ENCODE assay signal across 9 mouse cellular contexts in genomic region chr17:35698501-35698883, GRCm38 (mm10). TPM values are rescaled to one million over a fixed set of nuclear protein-coding genes. Genes with fewer than 3 reads are reported as not detected.
DNase-seq lines count a peak whose midpoint lies in the region; ATAC-seq and TF ChIP-seq lines count a peak whose summit lies in the region.
"Had no signal": no experiment of that assay in that cellular context is flagged by ENCODE, and none has a peak within 500 bp of the region (broad histone marks: within the 10 kb centered on the region; RNA-seq: fewer than 3 reads in every experiment).

No protein-coding gene starts in this region.

- H3K36me3 ChIP-seq in kidney, embryonic 15.5 days: peaks cover 19% of the 10 kb centered on the region
- no peaks in the 10 kb centered on the region; the same call in 1 of the 2 replicates for H3K36me3 ChIP-seq in kidney, adult 2 months (ENCODE audit: control insufficient read depth, insufficient read depth, low read length)
- peaks cover 21% of the 10 kb centered on the region for H3K36me3 ChIP-seq in embryonic facial prominence, embryonic 14.5 days (ENCODE audit: control insufficient read depth, insufficient read depth, low read length)
- peaks cover 11% of the 10 kb centered on the region for H3K36me3 ChIP-seq in hindbrain, embryonic 15.5 days
- H3K36me3 ChIP-seq in myocyte (ENCODE audit: control insufficient read depth, insufficient read depth): peaks cover 3% of the 10 kb centered on the region
- H3K36me3 ChIP-seq: G1E had no signal

- H3K27me3 ChIP-seq in kidney, embryonic 15.5 days: no peaks in the 10 kb centered on the region
- no peaks in the 10 kb centered on the region for H3K27me3 ChIP-seq in kidney, adult 2 months (replicated peaks; ENCODE audit: control insufficient read depth, insufficient read depth, low read length)
- H3K27me3 ChIP-seq in embryonic facial prominence, embryonic 14.5 days (replicated peaks; ENCODE audit: control insufficient read depth, insufficient read depth, low read length): no peaks in the 10 kb centered on the region
- H3K27me3 ChIP-seq in hindbrain, embryonic 15.5 days: no peaks in the 10 kb centered on the region
- H3K27me3 ChIP-seq in myocyte (ENCODE audit: control insufficient read depth, insufficient read depth, insufficient read length): no peaks in the 10 kb centered on the region

- 40% methylated on average over 5 of the region's 5 CpGs for WGBS in kidney, embryonic 15.5 days
- 57% methylated on average over 5 of the region's 5 CpGs for WGBS in kidney, adult 2 months
- 25% methylated on average over 5 of the region's 5 CpGs for WGBS in embryonic facial prominence, embryonic 14.5 days
- 13% methylated on average over 5 of the region's 5 CpGs for whole genome bisulfite sequencing in hindbrain, embryonic 15.5 days

- H3K9me3 ChIP-seq in kidney, embryonic 15.5 days (replicated peaks): 0 out of 2 replicates have a peak, but pooled peaks cover 4% of the 10 kb centered on the region
- H3K9me3 ChIP-seq in embryonic facial prominence, embryonic 14.5 days (ENCODE audit: control insufficient read depth, low read length): peaks cover 5% of the 10 kb centered on the region; the same call in 1 of the 2 replicates
- no peaks in the 10 kb centered on the region for H3K9me3 ChIP-seq in hindbrain, embryonic 15.5 days
- H3K9me3 ChIP-seq: G1E had no signal

- H3K4me2 ChIP-seq in kidney, embryonic 15.5 days: peak overlapping the region; percentile 60
- peak overlapping the region; percentile 63 for H3K4me2 ChIP-seq in embryonic facial prominence, embryonic 14.5 days (ENCODE audit: low read depth, low read length)
- H3K4me2 ChIP-seq in hindbrain, embryonic 15.5 days: peak overlapping the region; percentile 86
- H3K4me2 ChIP-seq in myocyte (ENCODE audit: low read depth): peak overlapping the region; percentile 89

- no peak for TF ChIP-seq CTCF in kidney, adult 2 months (conservative IDR thresholded peaks at IDR 0.05; ENCODE audit: insufficient read depth, insufficient read length, low read depth, low read length)

- no peak for DNase-seq in kidney, adult 2 months
- no peak for DNase-seq in embryonic facial prominence, embryonic 14.5 days (ENCODE audit: low spot score)
- DNase-seq in left cerebral cortex, adult 18-20 months (ENCODE audit: low spot score in 2 of 2): no peak
- no peak for DNase-seq in cerebellum, postnatal 25 days

- 0 out of 2 replicates have a peak overlapping the region, but pooled peaks have one; percentile 45 for H3K9ac ChIP-seq in kidney, embryonic 15.5 days
- peak overlapping the region; percentile 59 for H3K9ac ChIP-seq in embryonic facial prominence, embryonic 14.5 days (ENCODE audit: low read depth, low read length)
- peak overlapping the region; percentile 63 for H3K9ac ChIP-seq in hindbrain, embryonic 15.5 days

- ATAC-seq in kidney, embryonic 15.5 days (replicated peaks; ENCODE audit: low FRiP score): no peak
- ATAC-seq in embryonic facial prominence, embryonic 14.5 days (ENCODE audit: low read depth): no peak
- ATAC-seq in hindbrain, embryonic 15.5 days (ENCODE audit: low FRiP score, low read depth): no peak
- no peak for ATAC-seq in inflammation-experienced regulatory T-cells, adult 6 months

- H3K79me2 ChIP-seq in myocyte (ENCODE audit: control insufficient read depth, insufficient read depth): peaks cover 64% of the 10 kb centered on the region

- no peak overlapping the region for H3ac ChIP-seq in myocyte (ENCODE audit: control insufficient read depth, insufficient read length)

- H3K4me3 ChIP-seq in kidney, embryonic 15.5 days (replicated peaks): peak overlapping the region; percentile 36
- H3K4me3 ChIP-seq in kidney, adult 2 months (ENCODE audit: insufficient read depth, low read depth, low read length): no peak overlapping the region
- peak overlapping the region; percentile 37 for H3K4me3 ChIP-seq in embryonic facial prominence, embryonic 14.5 days (ENCODE audit: low read depth, low read length)
- H3K4me3 ChIP-seq in hindbrain, embryonic 15.5 days: peak overlapping the region; percentile 44
- peak overlapping the region; percentile 52 for H3K4me3 ChIP-seq in myocyte

- peaks cover 58% of the 10 kb centered on the region for H3K4me1 ChIP-seq in kidney, embryonic 15.5 days
- peaks cover 22% of the 10 kb centered on the region for H3K4me1 ChIP-seq in kidney, adult 2 months (ENCODE audit: control insufficient read depth, insufficient read depth, low read length)
- peaks cover 48% of the 10 kb centered on the region for H3K4me1 ChIP-seq in embryonic facial prominence, embryonic 14.5 days (ENCODE audit: control insufficient read depth, insufficient read depth, low read length)
- H3K4me1 ChIP-seq in hindbrain, embryonic 15.5 days (replicated peaks): peaks cover 54% of the 10 kb centered on the region

- H3K27ac ChIP-seq in kidney, embryonic 15.5 days: peak overlapping the region; percentile 79
- H3K27ac ChIP-seq in kidney, adult 2 months (ENCODE audit: insufficient read depth, low read depth, low read length): no peak overlapping the region; the same call in 1 of the 2 replicates
- H3K27ac ChIP-seq in embryonic facial prominence, embryonic 14.5 days (replicated peaks; ENCODE audit: low read depth, low read length): peak overlapping the region; percentile 86
- peak overlapping the region; percentile 93 for H3K27ac ChIP-seq in hindbrain, embryonic 15.5 days (replicated peaks)

- TF ChIP-seq POLR2A in kidney, adult 2 months (IDR thresholded peaks at IDR 0.05; ENCODE audit: low read depth, low read length): no peak
- TF ChIP-seq POLR2A in myocyte (IDR thresholded peaks at IDR 0.05; ENCODE audit: insufficient read length, low read depth): no peak

TF ChIP-seq in myocyte, 11 proteins besides CTCF, POLR2A, EP300 and RAD21:
- TF ChIP-seq MYOD1 (IDR thresholded peaks at IDR 0.05; ENCODE audit: control insufficient read depth in 1 of 3, insufficient read length in 2 of 3, low read depth in 2 of 3): no peak
- no peak for TF ChIP-seq TCF12 (IDR thresholded peaks at IDR 0.05; ENCODE audit: insufficient read depth, poor library complexity, severe bottlenecking)
- TF ChIP-seq USF1 (IDR thresholded peaks at IDR 0.05; ENCODE audit: low read depth): no peak
- TF ChIP-seq MAX (IDR thresholded peaks at IDR 0.05; ENCODE audit: low read depth): no peak
- TF ChIP-seq SRF (IDR thresholded peaks at IDR 0.05; ENCODE audit: control insufficient read depth, insufficient read length, low read depth): no peak
- TF ChIP-seq POLR2AphosphoS2 (IDR thresholded peaks at IDR 0.05; ENCODE audit: insufficient read length, low read depth): no peak

RNA-seq across cellular contexts. Expression of gene Ddr1, which starts 5.9 kb away (rescaled TPM):
- polyA plus RNA-seq in kidney, embryonic 15.5 days (2015; fragmentation: Nextera tagmentation; extraction: Ambion mirVana): 83.0 and 86.1 TPM in 2 replicates
- polyA plus RNA-seq in kidney, adult 2 months (2012; rRNA removed): 91.2 and 109 TPM in 2 replicates
- polyA plus RNA-seq in embryonic facial prominence, embryonic 14.5 days (2014; fragmentation: Nextera tagmentation; extraction: Ambion mirVana): 50.6 and 54.1 TPM in 2 replicates
- 106 and 110 TPM in 2 replicates for polyA plus RNA-seq in hindbrain, embryonic 15.5 days (2015; fragmentation: Nextera tagmentation; extraction: Ambion mirVana)
- 65.6 TPM for polyA plus RNA-seq in myocyte (2012; fragmentation: generic; extraction: Trizol)
- total RNA-seq in left cerebral cortex, adult 18-20 months (2021): 10 to 100 TPM; 49.0 to 51.5 TPM
- polyA plus RNA-seq in inflammation-experienced regulatory T-cells, adult 6 months (2017; shearing (Covaris generic)): 1 to 10 TPM in 1 of 3 experiments, under 1 TPM in 2; 0.65 to 1.1 (median 0.73) TPM
- total RNA-seq: G1E had no signal

RNA-seq across cellular contexts. Expression of gene Gtf2h4, which starts 25.0 kb away (rescaled TPM):
- 48.5 and 49.9 TPM in 2 replicates for polyA plus RNA-seq in kidney, embryonic 15.5 days (2015; fragmentation: Nextera tagmentation; extraction: Ambion mirVana)
- polyA plus RNA-seq in kidney, adult 2 months (2012; rRNA removed): 28.7 and 29.1 TPM in 2 replicates
- 34.8 and 35.3 TPM in 2 replicates for polyA plus RNA-seq in embryonic facial prominence, embryonic 14.5 days (2014; fragmentation: Nextera tagmentation; extraction: Ambion mirVana)
- 23.7 and 24.8 TPM in 2 replicates for polyA plus RNA-seq in hindbrain, embryonic 15.5 days (2015; fragmentation: Nextera tagmentation; extraction: Ambion mirVana)
- polyA plus RNA-seq in myocyte (2012; fragmentation: generic; extraction: Trizol): 27.4 TPM
- total RNA-seq in left cerebral cortex, adult 18-20 months (2021): 10 to 100 TPM; 26.7 to 37.5 TPM
- 10 to 100 TPM; 16.7 to 24.7 (median 17.9) TPM for polyA plus RNA-seq in inflammation-experienced regulatory T-cells, adult 6 months (2017; shearing (Covaris generic))

RNA-seq across cellular contexts. Expression of gene Vars2, which starts 31.1 kb away (rescaled TPM):
- polyA plus RNA-seq in kidney, embryonic 15.5 days (2015; fragmentation: Nextera tagmentation; extraction: Ambion mirVana): 15.9 and 18.8 TPM in 2 replicates
- 21.5 and 31.3 TPM in 2 replicates for polyA plus RNA-seq in kidney, adult 2 months (2012; rRNA removed)
- 14.2 and 15.1 TPM in 2 replicates for polyA plus RNA-seq in embryonic facial prominence, embryonic 14.5 days (2014; fragmentation: Nextera tagmentation; extraction: Ambion mirVana)
- polyA plus RNA-seq in hindbrain, embryonic 15.5 days (2015; fragmentation: Nextera tagmentation; extraction: Ambion mirVana): 15.9 and 17.8 TPM in 2 replicates
- polyA plus RNA-seq in myocyte (2012; fragmentation: generic; extraction: Trizol): 13.7 TPM
- 10 to 100 TPM; 34.3 to 35.1 TPM for total RNA-seq in left cerebral cortex, adult 18-20 months (2021)
- 10 to 100 TPM; 10.4 to 13.2 (median 12.7) TPM for polyA plus RNA-seq in inflammation-experienced regulatory T-cells, adult 6 months (2017; shearing (Covaris generic))

RNA-seq across cellular contexts. Expression of gene Mucl3, which starts 55.0 kb away (rescaled TPM):
- polyA plus RNA-seq in kidney, embryonic 15.5 days (2015; fragmentation: Nextera tagmentation; extraction: Ambion mirVana): 0.26 TPM in 2 replicates
- not detected in 2 replicates for polyA plus RNA-seq in kidney, adult 2 months (2012; rRNA removed)
- polyA plus RNA-seq in embryonic facial prominence, embryonic 14.5 days (2014; fragmentation: Nextera tagmentation; extraction: Ambion mirVana): 0.08 TPM in 2 replicates
- 0.17 TPM in 1 of 2 replicates, not detected in the other for polyA plus RNA-seq in hindbrain, embryonic 15.5 days (2015; fragmentation: Nextera tagmentation; extraction: Ambion mirVana)
- polyA plus RNA-seq in myocyte (2012; fragmentation: generic; extraction: Trizol): 0.05 TPM
- not detected for total RNA-seq in left cerebral cortex, adult 18-20 months (2021)
- polyA plus RNA-seq in inflammation-experienced regulatory T-cells, adult 6 months (2017; shearing (Covaris generic)): under 1 TPM in 1 of 3 experiments, not detected in 2; 0.26 TPM
- polyA plus RNA-seq: G1E had no signal

Comparison
In these comparisons a context has a peak if more than half of its experiments do, and no peak if none do; other contexts are left out.
1. RNA of gene Ddr1, which starts 5.9 kb away (polyA plus RNA-seq): 106 to 110 TPM in hindbrain, embryonic 15.5 days, 91.2 to 109 TPM in kidney, adult 2 months, 83.0 to 86.1 TPM in kidney, embryonic 15.5 days, 65.6 TPM in myocyte (single experiment) and 50.6 to 54.1 TPM in embryonic facial prominence, embryonic 14.5 days; 0.65 to 1.1 TPM in inflammation-experienced regulatory T-cells, adult 6 months; every median in the first group is over 10 times any median in the second.
2. Peak in every context shown above with its lines, with median percentiles within 50 percentile points of each other: H3K4me2 ChIP-seq and H3K9ac ChIP-seq.